Mouse (Mus musculus) midbrain, embryonic 10.5 days (tissue): ENCODE measurements around the gene Arhgap30. TPM values are rescaled to one million over a fixed set of nuclear protein-coding genes. Genes with fewer than 3 reads are reported as not detected.

Experiments
- DNase-seq: peaks from one replicate; pipeline ENCODE4 v3.0.0-alpha.2; 2017; ENCODE audit warnings: low spot score
- H3K27ac ChIP-seq: fragments of 300-500 bp; sonication (generic); replicated peaks from 2 replicates; pipeline ENCODE4 v1.5.1; 2016; ENCODE audit warnings: mild to moderate bottlenecking
- H3K27me3 ChIP-seq: fragments of 300-500 bp; sonication (generic); 2 replicates; pipeline ENCODE4 v1.6.1; 2016; ENCODE audit warnings: low read depth, mild to moderate bottlenecking; ENCODE audit not compliant: poor library complexity, severe bottlenecking
- H3K36me3 ChIP-seq: fragments of 300-500 bp; sonication (generic); 2 replicates; pipeline ENCODE4 v1.6.1; 2016; ENCODE audit warnings: mild to moderate bottlenecking, moderate library complexity
- H3K4me1 ChIP-seq: fragments of 300-500 bp; sonication (generic); 2 replicates; pipeline ENCODE4 v1.6.1; 2016
- H3K4me3 ChIP-seq: fragments of 300-500 bp; sonication (generic); 2 replicates; pipeline ENCODE4 v1.5.1; 2016; ENCODE audit warnings: mild to moderate bottlenecking, moderate library complexity
- H3K9me3 ChIP-seq: fragments of 300-500 bp; sonication (generic); replicated peaks from 2 replicates; pipeline ENCODE4 v1.6.1; 2016; ENCODE audit warnings: mild to moderate bottlenecking
- WGBS: fragments of 180-500 bp; shearing (Covaris S2); methylation state at CpG from one replicate; pipeline ENCODE4 v1.1.7; 2016; 5-methylcytosine and 5-hydroxymethylcytosine counted together
- polyA plus RNA-seq: library from polyadenylated mRNA; unstranded; fragments of >200 nt; fragmentation: Nextera tagmentation; extraction: Ambion mirVana; gene quantifications from 2 replicates; pipeline ENCODE4 v1.2.1, GENCODE M21; 2016

Arhgap30 gene
- polyA plus RNA-seq, 1 experiment from 2014 or later: 0.69 TPM

DNA sequence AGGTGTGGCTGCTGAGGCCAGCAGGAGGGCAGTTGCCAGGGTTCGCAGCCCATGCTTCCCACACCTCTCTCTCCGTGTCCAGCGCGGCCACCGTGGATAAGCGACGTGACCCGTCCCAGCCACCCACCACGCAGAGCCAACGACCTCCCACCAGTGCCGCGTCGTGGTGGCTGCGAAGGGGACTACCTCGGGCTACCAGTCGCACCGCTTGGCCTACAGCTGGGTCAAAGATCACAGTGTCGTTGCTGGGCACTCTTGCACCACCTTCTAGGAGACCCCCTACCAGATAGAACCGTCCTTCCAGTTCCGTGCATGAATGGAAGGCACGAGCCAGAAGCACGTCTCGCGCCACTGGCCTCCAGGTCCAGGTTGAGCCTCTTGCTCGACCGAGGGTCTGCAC is 28.5 kb upstream of the Arhgap30 start:
- no peak for DNase-seq
- H3K9me3 ChIP-seq: no peaks in the 10 kb centered on the region; the same call in 1 of the 2 replicates
- peak overlapping the region; percentile 65 for H3K4me3 ChIP-seq
- H3K27ac ChIP-seq: peak overlapping the region; percentile 83
- no peaks in the 10 kb centered on the region for H3K27me3 ChIP-seq
- 7% methylated on average over 26 of the region's 26 CpGs for WGBS
- H3K4me1 ChIP-seq: peaks cover 21% of the 10 kb centered on the region
- peaks cover 28% of the 10 kb centered on the region for H3K36me3 ChIP-seq

DNA sequence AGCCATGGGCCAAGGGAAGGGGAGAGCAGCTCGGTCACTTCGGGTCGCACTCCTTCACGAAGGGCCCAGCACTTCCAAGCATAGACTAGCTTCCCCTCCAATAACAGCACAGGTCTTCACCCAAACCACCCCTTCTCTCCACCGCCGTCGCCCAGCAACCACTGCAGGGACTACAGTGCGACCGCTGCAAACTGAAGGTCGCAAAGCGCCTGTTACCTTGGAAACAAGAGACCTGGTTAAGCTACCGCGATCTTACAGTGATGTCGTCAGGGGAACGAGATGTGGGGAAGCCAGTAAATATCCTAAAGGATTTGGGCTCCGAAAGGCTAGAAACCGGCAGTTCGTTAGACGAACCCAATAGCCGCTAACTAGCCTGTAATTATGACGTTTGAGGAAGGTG is 28.1 kb upstream of the Arhgap30 start, which contains the start of gene Klhdc9:
TSS of gene Klhdc9 (minus strand) at position 143 of the 400 bp plus-strand sequence.
- WGBS: under 1% methylated on average over 21 of the region's 21 CpGs
- Histone ChIP-seq H3K4me1 (peaks cover 21% of the 10 kb centered on the region), H3K9me3 (no peaks in the 10 kb centered on the region; the same call in 1 of the 2 replicates), H3K27me3 (no peaks in the 10 kb centered on the region), H3K4me3 (peak within 1 kb of the TSS; percentile 65), H3K27ac (peak within 1 kb of the TSS; percentile 83), H3K36me3 (peaks cover 28% of the 10 kb centered on the region)
- DNase-seq: peak; percentile 95

DNA sequence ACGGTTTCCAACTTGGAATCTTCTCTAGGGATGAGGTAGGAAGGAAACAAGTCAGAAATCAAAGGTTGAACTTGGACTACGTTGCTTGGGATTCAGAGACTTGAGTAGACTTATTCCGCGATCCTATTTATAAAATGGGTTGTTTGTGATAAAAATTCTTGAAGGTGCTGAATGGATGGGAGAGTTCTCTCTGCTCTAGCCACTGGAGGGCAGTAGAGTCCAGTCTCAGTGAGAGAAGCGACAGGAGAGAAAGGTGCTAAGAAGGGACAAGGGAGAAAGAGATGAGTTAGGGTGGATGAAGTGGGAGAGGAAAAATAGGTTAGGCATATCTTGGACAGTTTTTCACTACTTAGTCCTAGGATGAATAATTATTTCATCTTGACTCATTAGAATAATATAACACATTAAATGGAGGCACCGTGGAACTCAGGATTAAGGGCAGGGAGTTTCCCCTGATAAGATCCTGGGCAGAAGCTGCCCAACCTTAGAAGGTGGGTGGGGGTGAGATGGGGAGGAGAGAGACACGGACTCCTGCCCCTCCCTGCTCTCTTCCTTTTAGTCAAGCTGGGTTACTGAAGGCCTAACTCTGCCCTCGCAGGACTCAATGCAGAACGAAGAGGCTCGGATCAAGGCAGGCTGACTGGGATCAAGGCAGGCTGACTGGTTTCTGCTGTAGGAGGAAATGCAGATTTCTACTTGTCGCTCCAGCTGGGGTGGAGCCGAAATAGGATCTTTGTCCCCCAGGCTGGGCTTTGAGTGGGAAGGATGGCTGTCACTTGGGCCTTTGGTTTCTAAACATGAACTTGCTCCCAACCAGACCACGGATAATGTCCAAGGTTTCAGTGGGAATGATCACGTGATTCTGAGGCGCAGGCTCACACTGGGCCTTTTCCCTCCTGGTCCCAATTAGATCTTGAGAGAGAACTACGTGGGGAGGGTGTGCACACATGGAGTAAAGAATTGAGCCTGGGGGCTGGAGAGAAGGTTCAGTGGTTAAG is 27.3 kb upstream of the Arhgap30 start:
- H3K4me3 ChIP-seq: peak overlapping the region; percentile 65
- H3K36me3 ChIP-seq: peaks cover 26% of the 10 kb centered on the region
- H3K9me3 ChIP-seq: no peaks in the 10 kb centered on the region; the same call in 1 of the 2 replicates
- DNase-seq: peak; percentile 67
- peaks cover 21% of the 10 kb centered on the region for H3K4me1 ChIP-seq
- WGBS: 32% methylated on average over 16 of the region's 16 CpGs
- H3K27ac ChIP-seq: peak overlapping the region; percentile 83
- no peaks in the 10 kb centered on the region for H3K27me3 ChIP-seq

DNA sequence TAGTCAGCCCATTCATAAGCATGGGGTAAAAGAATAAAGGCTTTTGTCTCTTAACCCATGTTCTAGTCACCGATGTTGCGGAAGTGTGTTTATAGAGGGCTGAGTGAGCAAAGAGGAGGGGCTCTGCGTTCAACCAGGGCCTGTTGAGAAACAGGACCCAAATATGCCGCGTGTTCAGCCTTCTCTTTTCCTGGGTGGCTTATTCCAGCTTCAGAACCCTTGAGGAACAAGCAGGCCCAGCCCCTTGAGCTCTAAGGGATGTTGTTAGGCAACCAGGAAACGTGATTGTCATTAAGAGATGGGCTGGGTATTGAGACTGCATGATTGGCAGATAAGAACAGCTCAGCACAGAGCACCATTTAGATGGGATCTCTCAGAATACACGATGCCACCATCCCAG is 22.8 kb upstream of the Arhgap30 start:
- no peak for DNase-seq
- H3K9me3 ChIP-seq: no peaks in the 10 kb centered on the region
- H3K4me1 ChIP-seq: peaks cover 20% of the 10 kb centered on the region
- WGBS: 77% methylated on average over 7 of the region's 7 CpGs
- H3K27me3 ChIP-seq: peaks cover 7% of the 10 kb centered on the region; the same call in 1 of the 2 replicates
- H3K36me3 ChIP-seq: no peaks in the 10 kb centered on the region
- no peak overlapping the region for H3K4me3 ChIP-seq
- no peak overlapping the region for H3K27ac ChIP-seq

DNA sequence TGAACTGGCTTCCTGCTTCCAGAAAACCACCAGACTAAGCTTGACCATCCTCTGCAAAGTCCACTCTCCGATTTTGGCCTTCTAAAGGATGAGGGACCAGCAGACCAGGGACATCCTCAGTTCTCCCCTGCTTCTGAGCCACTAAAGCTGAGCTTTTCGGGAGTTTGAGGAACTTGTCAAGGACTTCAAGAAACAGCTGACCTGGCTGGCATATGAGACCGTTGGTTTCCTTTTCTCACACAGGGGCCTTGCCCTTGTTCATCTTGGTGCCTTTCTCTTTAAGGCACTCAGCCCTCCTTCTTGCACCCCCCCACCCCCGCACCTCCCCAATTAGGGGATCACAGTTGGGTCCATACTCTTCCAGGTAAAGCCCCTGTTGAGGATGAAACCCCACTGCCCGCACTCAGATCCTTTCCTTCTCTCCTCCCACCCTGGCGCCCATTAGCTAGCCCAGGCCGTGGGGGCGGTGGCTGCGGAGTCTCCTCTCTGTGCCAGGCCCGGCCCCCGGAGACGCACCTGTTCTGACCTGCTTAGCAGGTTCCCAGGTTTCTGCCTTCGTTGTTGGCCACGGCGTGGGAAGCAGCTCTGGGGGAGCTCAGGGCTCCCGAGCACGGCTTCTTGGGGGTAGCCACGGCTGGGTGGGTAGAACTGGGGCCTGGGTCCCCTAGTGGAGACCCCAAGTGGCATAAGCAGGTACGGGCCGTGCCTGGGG is 18.8 kb upstream of the Arhgap30 start, which contains the start of gene Nectin4:
TSS of gene Nectin4 (plus strand) at position 255 of the 712 bp plus-strand sequence.
- Histone ChIP-seq H3K4me3 (no peak within 1 kb of the TSS), H3K4me1 (peaks cover 29% of the 10 kb centered on the region), H3K9me3 (no peaks in the 10 kb centered on the region), H3K27ac (no peak within 1 kb of the TSS), H3K27me3 (peaks cover 24% of the 10 kb centered on the region), H3K36me3 (no peaks in the 10 kb centered on the region)
- no peak for DNase-seq
- 36% methylated on average over 20 of the region's 20 CpGs for WGBS

DNA sequence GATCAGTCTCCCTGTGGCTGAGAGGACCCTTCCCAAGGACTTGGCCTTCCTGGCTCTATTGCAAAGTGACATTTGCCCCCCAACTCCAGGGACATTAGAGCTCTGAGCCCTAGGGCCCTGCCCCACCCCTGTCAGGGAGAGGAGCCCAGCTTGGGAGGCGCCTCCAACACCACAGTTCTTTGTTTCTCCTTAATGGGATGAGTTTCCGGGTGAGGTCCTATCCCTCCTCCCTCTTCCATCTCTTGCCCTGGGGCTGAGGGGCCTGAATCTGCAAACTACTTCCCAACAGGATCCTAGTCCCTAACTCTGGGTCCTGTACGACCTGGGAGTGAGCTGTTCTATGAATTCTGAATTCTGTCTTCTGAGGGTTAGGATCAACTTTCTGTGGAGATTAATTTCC is 15.9 kb upstream of the Arhgap30 start:
- H3K4me3 ChIP-seq: no peak overlapping the region
- H3K4me1 ChIP-seq: peaks cover 28% of the 10 kb centered on the region
- WGBS: 51% methylated on average over 3 of the region's 3 CpGs
- H3K36me3 ChIP-seq: no peaks in the 10 kb centered on the region
- no peaks in the 10 kb centered on the region for H3K9me3 ChIP-seq
- peaks cover 30% of the 10 kb centered on the region for H3K27me3 ChIP-seq
- no peak for DNase-seq
- no peak overlapping the region for H3K27ac ChIP-seq

DNA sequence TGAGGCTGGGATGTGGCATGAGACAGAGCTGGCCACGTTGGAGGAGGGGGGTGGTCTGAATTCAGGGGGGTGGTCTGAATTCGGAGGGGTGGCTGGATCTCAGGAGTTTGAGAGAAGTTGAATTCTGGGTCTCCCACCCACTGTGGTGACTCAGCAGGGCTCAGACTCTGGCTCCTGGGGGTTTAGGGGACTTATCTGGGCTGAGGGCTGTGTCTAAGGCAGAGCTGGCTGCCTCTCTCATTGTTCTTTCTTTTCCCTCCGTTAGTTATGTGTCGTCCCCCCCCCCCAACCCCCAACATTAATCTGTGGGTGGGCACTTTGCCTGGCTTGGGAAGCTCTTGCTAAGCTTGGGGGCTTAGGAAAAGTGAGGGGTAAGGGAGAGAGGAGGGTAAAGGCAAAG is 14.8 kb upstream of the Arhgap30 start:
- peaks cover 38% of the 10 kb centered on the region for H3K27me3 ChIP-seq
- no peaks in the 10 kb centered on the region for H3K9me3 ChIP-seq
- peak overlapping the region; percentile 75 for H3K27ac ChIP-seq
- no peaks in the 10 kb centered on the region for H3K36me3 ChIP-seq
- peaks cover 25% of the 10 kb centered on the region for H3K4me1 ChIP-seq
- 1% methylated on average over 4 of the region's 4 CpGs for WGBS
- H3K4me3 ChIP-seq: no peak overlapping the region
- DNase-seq: peak; percentile 36

DNA sequence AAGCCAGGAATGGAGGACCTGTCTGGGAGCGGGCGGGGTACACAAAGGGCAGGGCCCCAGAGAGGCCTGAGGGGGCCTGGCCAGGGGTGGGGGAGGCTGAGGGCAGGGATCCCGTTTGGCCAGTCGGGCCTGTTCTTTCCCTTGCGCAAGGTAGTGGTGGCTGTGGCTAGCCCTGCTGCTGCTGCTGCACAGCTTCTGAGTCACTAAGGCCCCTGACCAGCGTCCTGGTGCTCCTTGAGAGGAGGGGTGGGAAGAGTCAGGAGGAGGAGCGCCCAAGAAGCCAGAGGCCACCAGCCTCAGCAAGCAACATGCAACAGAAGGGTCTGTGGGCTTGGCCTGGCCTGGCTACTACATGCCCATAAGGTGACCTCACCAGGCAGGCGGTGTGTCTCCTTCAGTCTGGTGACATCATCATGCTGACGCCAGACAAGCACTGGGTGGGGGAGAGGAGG is 13.1 kb upstream of the Arhgap30 start:
- WGBS: 50% methylated on average over 9 of the region's 9 CpGs
- Histone ChIP-seq H3K4me1 (peaks cover 39% of the 10 kb centered on the region), H3K4me3 (no peak overlapping the region), H3K27ac (peak overlapping the region; percentile 49), H3K27me3 (peaks cover 48% of the 10 kb centered on the region), H3K36me3 (no peaks in the 10 kb centered on the region), H3K9me3 (no peaks in the 10 kb centered on the region)
- no peak for DNase-seq

DNA sequence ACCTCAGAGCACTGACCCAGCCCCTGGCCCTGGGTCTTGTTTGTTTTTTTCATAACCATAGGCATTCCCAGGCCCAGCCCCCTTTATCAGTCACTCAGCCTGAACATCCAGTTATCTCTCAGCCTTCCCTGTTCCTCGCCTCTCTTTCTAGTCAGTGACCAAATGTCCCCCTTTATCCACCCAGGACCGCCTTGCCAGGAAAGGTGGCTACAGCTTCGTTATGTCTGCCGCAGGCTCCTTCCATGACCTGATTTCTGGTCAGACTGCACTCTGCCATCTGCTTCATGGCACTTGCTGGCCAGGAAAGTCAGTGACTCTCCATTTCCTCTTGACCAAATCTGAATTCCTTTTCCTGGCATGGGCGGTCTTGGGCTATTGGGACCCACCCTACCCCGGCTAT is 10.5 kb upstream of the Arhgap30 start:
- DNase-seq: no peak
- 92% methylated on average over 6 of the region's 6 CpGs for WGBS
- H3K9me3 ChIP-seq: no peaks in the 10 kb centered on the region

DNA sequence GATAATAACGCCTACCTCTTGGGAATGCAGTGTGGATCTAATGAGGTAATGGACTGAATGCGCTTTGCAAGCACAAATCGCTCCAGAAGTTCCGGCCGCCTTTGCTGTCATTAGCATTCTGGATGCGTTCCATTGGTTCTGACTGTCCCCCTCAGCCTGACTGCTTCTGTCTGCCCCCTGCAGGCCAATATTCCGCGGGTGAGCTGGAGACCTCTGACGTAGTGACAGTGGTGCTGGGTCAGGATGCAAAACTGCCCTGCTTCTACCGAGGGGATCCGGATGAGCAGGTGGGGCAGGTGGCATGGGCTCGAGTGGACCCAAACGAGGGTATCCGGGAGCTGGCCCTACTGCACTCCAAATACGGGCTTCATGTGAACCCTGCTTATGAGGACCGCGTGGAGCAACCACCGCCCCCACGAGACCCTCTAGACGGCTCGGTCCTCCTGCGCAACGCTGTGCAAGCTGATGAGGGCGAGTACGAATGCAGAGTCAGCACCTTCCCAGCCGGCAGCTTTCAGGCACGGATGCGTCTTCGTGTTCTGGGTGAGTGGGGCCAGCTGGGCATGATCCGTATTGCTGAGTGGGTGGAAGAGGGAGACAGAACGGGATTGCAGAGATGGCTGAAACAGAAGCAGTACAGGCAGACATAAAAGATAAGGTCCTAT is 8.7 kb upstream of the Arhgap30 start:
- H3K27ac ChIP-seq: peak overlapping the region; percentile 64
- no peaks in the 10 kb centered on the region for H3K9me3 ChIP-seq
- no peaks in the 10 kb centered on the region for H3K36me3 ChIP-seq
- peaks cover 25% of the 10 kb centered on the region for H3K4me1 ChIP-seq
- 7% methylated on average over 31 of the region's 31 CpGs for WGBS
- peak; percentile 82 for DNase-seq
- peak overlapping the region; percentile 48 for H3K4me3 ChIP-seq
- H3K27me3 ChIP-seq: peaks cover 48% of the 10 kb centered on the region

More for the DNA sequence above, 10.5 kb upstream of the Arhgap30 start:
- no peak overlapping the region for H3K4me3 ChIP-seq
- H3K27me3 ChIP-seq: peaks cover 49% of the 10 kb centered on the region
- no peaks in the 10 kb centered on the region for H3K36me3 ChIP-seq
- H3K4me1 ChIP-seq: peaks cover 40% of the 10 kb centered on the region
- no peak overlapping the region for H3K27ac ChIP-seq

DNA sequence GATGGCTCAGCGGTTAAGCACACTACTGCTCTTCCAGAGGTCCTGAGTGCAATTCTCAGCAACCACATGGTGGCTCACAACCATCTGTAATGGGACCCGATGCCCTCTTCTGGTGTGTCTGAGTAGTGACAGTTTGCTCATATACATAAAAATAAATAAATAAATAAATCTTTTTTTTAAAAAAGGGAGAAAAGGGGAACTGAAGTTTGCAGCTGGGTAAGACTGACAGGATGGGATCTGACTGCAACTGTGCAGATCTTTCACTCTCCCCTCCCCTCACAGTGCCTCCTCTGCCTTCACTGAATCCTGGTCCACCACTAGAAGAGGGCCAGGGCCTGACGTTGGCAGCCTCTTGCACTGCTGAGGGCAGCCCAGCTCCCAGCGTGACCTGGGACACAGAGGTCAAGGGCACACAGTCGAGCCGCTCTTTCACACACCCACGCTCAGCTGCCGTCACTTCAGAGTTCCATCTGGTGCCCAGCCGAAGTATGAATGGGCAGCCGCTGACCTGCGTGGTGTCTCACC is 6.6 kb upstream of the Arhgap30 start:
- no peak overlapping the region for H3K27ac ChIP-seq

DNA sequence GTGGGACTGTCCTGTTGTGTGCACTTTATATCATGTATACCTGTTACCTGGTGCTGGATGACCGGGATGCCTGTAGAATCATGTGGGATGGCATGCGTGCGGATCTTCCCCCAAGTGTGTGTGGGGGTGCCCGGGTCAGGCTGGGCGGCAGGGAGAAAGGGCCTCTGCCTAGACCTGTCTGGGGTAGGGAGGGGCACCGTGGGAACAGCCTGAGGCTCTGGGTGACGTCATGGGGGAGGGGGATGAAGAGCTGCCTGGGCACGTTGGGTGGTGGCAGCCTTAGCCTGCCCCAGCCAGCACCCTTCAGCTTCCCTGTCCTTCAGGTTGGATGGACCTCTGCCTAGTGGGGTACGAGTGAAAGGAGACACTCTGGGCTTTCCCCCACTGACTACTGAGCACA is 4.4 kb upstream of the Arhgap30 start:
- WGBS: 73% methylated on average over 9 of the region's 9 CpGs

More for the DNA sequence above, 6.6 kb upstream of the Arhgap30 start:
- no peak overlapping the region for H3K4me3 ChIP-seq
- DNase-seq: no peak
- no peaks in the 10 kb centered on the region for H3K9me3 ChIP-seq
- peaks cover 42% of the 10 kb centered on the region for H3K27me3 ChIP-seq
- peaks cover 20% of the 10 kb centered on the region for H3K4me1 ChIP-seq
- 89% methylated on average over 11 of the region's 11 CpGs for WGBS
- no peaks in the 10 kb centered on the region for H3K36me3 ChIP-seq

More for the DNA sequence above, 4.4 kb upstream of the Arhgap30 start:
- Histone ChIP-seq H3K4me1 (peaks cover 21% of the 10 kb centered on the region), H3K36me3 (no peaks in the 10 kb centered on the region), H3K4me3 (no peak overlapping the region), H3K9me3 (no peaks in the 10 kb centered on the region), H3K27ac (no peak overlapping the region), H3K27me3 (peaks cover 31% of the 10 kb centered on the region)
- DNase-seq: no peak
